Mouse (Mus musculus): ENCODE data around the gene Accs. TPM values are rescaled to one million over a fixed set of nuclear protein-coding genes. Genes with fewer than 3 reads are reported as not detected.

Gene Accs
- total and polyA plus RNA-seq, 2 experiments from 2014 or later, result 4.9 to 10.8 TPM

- Histone ChIP-seq H3K4me2 (ENCODE audit: low read depth, low read length, poor library complexity, severe bottlenecking) (no peak within 1 kb of the TSS), H3K4me1 (ENCODE audit: insufficient read depth, low read length) (no peaks in the 10 kb centered on the region), H3K4me3 (ENCODE audit: low read depth, low read length) (no peak within 1 kb of the TSS), H3K9ac (replicated peaks; ENCODE audit: low read length, poor library complexity, severe bottlenecking) (no peak within 1 kb of the TSS), H3K9me3 (ENCODE audit: low read length) (no peaks in the 10 kb centered on the region), H3K27me3 (ENCODE audit: insufficient read depth, low read length) (no peaks in the 10 kb centered on the region), H3K27ac (ENCODE audit: low read depth, low read length) (no peak within 1 kb of the TSS), H3K36me3 (ENCODE audit: insufficient read depth, low read length) (no peaks in the 10 kb centered on the region)
- DNase-seq (ENCODE audit: low spot score) (no peak), ATAC-seq (ENCODE audit: low FRiP score) (no peak)
- no peak for TF ChIP-seq CTCF (IDR thresholded peaks at IDR 0.05)
- 70% methylated on average over 7 of the region's 7 CpGs for WGBS
These were observed 19.4 kb upstream of the Accs start, which contains the start of gene Accsl for GRCm38 (mm10) chr2:93869107-93869600. Accsl (minus strand) TSS chr2:93869157.

DNA sequence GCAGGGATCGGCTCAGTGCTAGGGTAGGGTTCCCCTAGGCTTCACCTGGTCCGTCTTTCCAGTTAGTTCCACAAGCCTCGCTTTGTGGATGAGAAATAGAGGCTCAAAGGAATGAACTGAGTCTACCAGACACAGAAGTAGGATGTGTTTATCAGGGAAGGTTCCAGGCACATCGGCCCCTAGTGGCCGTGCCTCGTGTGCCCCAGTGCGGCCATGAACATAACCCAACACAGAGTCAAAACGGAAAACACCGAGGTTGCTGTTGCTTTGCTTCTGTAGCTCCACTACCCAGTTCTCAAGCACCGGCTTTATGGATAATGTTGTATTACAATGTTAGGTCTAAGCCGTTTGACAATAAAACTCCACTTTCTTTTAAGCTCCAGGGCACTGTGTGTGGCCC, 18.8 kb upstream of the Accs start:
- no peaks in the 10 kb centered on the region for H3K36me3 ChIP-seq (ENCODE audit: insufficient read depth, low read length)
- no peaks in the 10 kb centered on the region for H3K4me1 ChIP-seq (ENCODE audit: insufficient read depth, low read length)
- no peak for TF ChIP-seq CTCF (IDR thresholded peaks at IDR 0.05)
- no peak overlapping the region for H3K4me3 ChIP-seq (ENCODE audit: low read depth, low read length)
- no peak for ATAC-seq (ENCODE audit: low FRiP score)
- no peak overlapping the region for H3K9ac ChIP-seq (replicated peaks; ENCODE audit: low read length, poor library complexity, severe bottlenecking)
- DNase-seq (ENCODE audit: low spot score), result no peak
- no peak overlapping the region for H3K4me2 ChIP-seq (ENCODE audit: low read depth, low read length, poor library complexity, severe bottlenecking)
- H3K9me3 ChIP-seq (ENCODE audit: low read length), result no peaks in the 10 kb centered on the region
- H3K27me3 ChIP-seq (ENCODE audit: insufficient read depth, low read length), result no peaks in the 10 kb centered on the region
- no peak overlapping the region for H3K27ac ChIP-seq (ENCODE audit: low read depth, low read length)
- WGBS, result 85% methylated on average over 11 of the region's 11 CpGs

GRCm38 (mm10) chr2:93863229-93863628, 13.5 kb upstream of the Accs start:
- 58% methylated on average over 4 of the region's 4 CpGs for WGBS

DNA sequence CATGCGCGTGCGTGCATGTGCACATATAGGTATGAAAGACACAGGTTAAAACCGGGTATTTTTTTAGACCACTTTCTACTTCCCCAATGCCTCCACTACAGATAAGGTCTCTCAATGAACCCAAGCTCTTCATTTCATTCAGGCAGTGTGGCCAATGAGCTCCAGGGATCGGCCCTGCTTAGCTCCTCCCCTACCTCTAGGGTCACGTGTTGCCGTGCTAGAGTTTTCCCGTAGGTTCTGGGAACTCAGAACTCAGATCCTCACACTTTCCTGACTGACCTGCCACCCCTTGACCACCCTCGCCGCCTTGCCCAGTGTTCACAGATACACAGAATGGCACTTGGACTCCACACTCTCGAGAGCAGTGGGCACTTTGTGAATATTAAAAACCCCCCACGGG, 9.1 kb upstream of the Accs start:
- Histone ChIP-seq H3K4me1 (ENCODE audit: insufficient read depth, low read length) (no peaks in the 10 kb centered on the region), H3K9ac (replicated peaks; ENCODE audit: low read length, poor library complexity, severe bottlenecking) (no peak overlapping the region), H3K9me3 (ENCODE audit: low read length) (no peaks in the 10 kb centered on the region), H3K4me2 (ENCODE audit: low read depth, low read length, poor library complexity, severe bottlenecking) (no peak overlapping the region), H3K27me3 (ENCODE audit: insufficient read depth, low read length) (no peaks in the 10 kb centered on the region), H3K36me3 (ENCODE audit: insufficient read depth, low read length) (no peaks in the 10 kb centered on the region), H3K4me3 (ENCODE audit: low read depth, low read length) (no peak overlapping the region), H3K27ac (ENCODE audit: low read depth, low read length) (no peak overlapping the region)
- TF ChIP-seq CTCF (IDR thresholded peaks at IDR 0.05), result no peak
- 75% methylated on average over 12 of the region's 12 CpGs for WGBS
- no peak for DNase-seq (ENCODE audit: low spot score)
- no peak for ATAC-seq (ENCODE audit: low FRiP score)

More at GRCm38 (mm10) chr2:93863229-93863628, 13.5 kb upstream of the Accs start:
- no peak overlapping the region for H3K9ac ChIP-seq (replicated peaks; ENCODE audit: low read length, poor library complexity, severe bottlenecking)
- no peak overlapping the region for H3K4me2 ChIP-seq (ENCODE audit: low read depth, low read length, poor library complexity, severe bottlenecking)
- H3K4me1 ChIP-seq (ENCODE audit: insufficient read depth, low read length), result no peaks in the 10 kb centered on the region
- H3K36me3 ChIP-seq (ENCODE audit: insufficient read depth, low read length), result no peaks in the 10 kb centered on the region
- H3K27me3 ChIP-seq (ENCODE audit: insufficient read depth, low read length), result no peaks in the 10 kb centered on the region
- no peak for DNase-seq (ENCODE audit: low spot score)
- no peak overlapping the region for H3K27ac ChIP-seq (ENCODE audit: low read depth, low read length)
- TF ChIP-seq CTCF (IDR thresholded peaks at IDR 0.05), result no peak
- no peak for ATAC-seq (ENCODE audit: low FRiP score)
- H3K4me3 ChIP-seq (ENCODE audit: low read depth, low read length), result no peak overlapping the region
- H3K9me3 ChIP-seq (ENCODE audit: low read length), result no peaks in the 10 kb centered on the region

GRCm38 (mm10) chr2:93851303-93851702, 1.6 kb upstream of the Accs start:
- H3K27ac ChIP-seq (ENCODE audit: low read depth, low read length), result no peak overlapping the region
- no peaks in the 10 kb centered on the region for H3K27me3 ChIP-seq (ENCODE audit: insufficient read depth, low read length)
- H3K4me2 ChIP-seq (ENCODE audit: low read depth, low read length, poor library complexity, severe bottlenecking), result no peak overlapping the region
- H3K36me3 ChIP-seq (ENCODE audit: insufficient read depth, low read length), result no peaks in the 10 kb centered on the region
- H3K4me3 ChIP-seq (ENCODE audit: low read depth, low read length), result no peak overlapping the region
- ATAC-seq (ENCODE audit: low FRiP score) (no peak), DNase-seq (ENCODE audit: low spot score) (no peak)
- no peak for TF ChIP-seq CTCF (IDR thresholded peaks at IDR 0.05)
- WGBS, result 86% methylated on average over 1 of the region's 1 CpGs
- no peaks in the 10 kb centered on the region for H3K4me1 ChIP-seq (ENCODE audit: insufficient read depth, low read length)
- H3K9ac ChIP-seq (replicated peaks; ENCODE audit: low read length, poor library complexity, severe bottlenecking), result no peak overlapping the region
- H3K9me3 ChIP-seq (ENCODE audit: low read length), result no peaks in the 10 kb centered on the region

DNA sequence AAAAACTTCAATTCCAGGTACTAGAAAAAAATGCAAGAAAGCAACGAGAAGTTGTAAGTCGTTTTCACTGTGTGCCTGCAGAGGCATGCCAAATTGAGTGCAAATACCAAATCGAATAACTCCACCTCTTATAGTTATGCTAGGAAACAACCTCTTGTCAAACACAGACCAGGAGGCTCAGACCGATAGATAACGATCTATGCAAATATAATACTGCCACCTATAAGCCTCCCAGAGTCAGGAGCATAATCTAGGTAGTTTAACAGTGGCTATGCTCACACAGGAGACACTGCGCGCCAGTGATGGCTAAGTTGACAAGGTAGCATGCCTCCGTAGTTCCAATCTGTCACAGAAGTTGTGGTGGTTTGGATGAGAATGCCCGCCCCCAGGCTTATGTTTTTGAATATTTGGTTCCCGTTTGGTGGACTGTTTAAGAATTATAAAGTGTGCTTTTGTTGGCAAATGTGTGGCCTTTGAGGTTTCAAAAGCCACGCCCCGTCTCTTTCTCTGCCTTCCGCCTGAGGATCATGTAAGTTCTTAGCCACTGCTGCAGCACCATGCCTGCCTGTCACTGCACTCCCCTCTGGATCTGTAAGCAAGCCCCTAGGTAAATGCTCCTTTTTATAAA, 688 bp upstream of the Accs start:
- no peak for TF ChIP-seq CTCF (IDR thresholded peaks at IDR 0.05)
- Histone ChIP-seq H3K27me3 (ENCODE audit: insufficient read depth, low read length) (no peaks in the 10 kb centered on the region), H3K4me3 (ENCODE audit: low read depth, low read length) (peak overlapping the region; percentile 57; the same call in 1 of the 2 replicates), H3K27ac (ENCODE audit: low read depth, low read length) (0 out of 2 replicates have a peak overlapping the region, but pooled peaks have one; percentile 75), H3K36me3 (ENCODE audit: insufficient read depth, low read length) (no peaks in the 10 kb centered on the region), H3K9ac (replicated peaks; ENCODE audit: low read length, poor library complexity, severe bottlenecking) (no peak overlapping the region), H3K9me3 (ENCODE audit: low read length) (no peaks in the 10 kb centered on the region), H3K4me2 (ENCODE audit: low read depth, low read length, poor library complexity, severe bottlenecking) (peak overlapping the region; percentile 74), H3K4me1 (ENCODE audit: insufficient read depth, low read length) (no peaks in the 10 kb centered on the region)
- WGBS, result 41% methylated on average over 13 of the region's 13 CpGs
- DNase-seq (ENCODE audit: low spot score) (no peak), ATAC-seq (ENCODE audit: low FRiP score) (no peak)
